Mouse (Mus musculus): ENCODE results near the gene Gm9887. TPM values are rescaled to one million over a fixed set of nuclear protein-coding genes. Genes with fewer than 3 reads are reported as not detected.
"Not testable (repeated sequence)": the region's sequence is repeated elsewhere in the genome, so short reads cannot be mapped to it uniquely, and the experiment has no call there.

The Gm9887 gene
- polyA plus RNA-seq, 1 experiment, result 6.5 TPM

GRCm38 (mm10) chr12:69389273-69389938, 17.1 kb upstream of the Gm9887 start:
- H3K79me2 ChIP-seq (ENCODE audit: control insufficient read depth, insufficient read depth), result peaks cover under 1% of the 10 kb centered on the region
- no peaks in the 10 kb centered on the region for H3K36me3 ChIP-seq (ENCODE audit: control insufficient read depth, insufficient read depth)
- TF ChIP-seq CEBPB (IDR thresholded peaks at IDR 0.05; ENCODE audit: low read depth) (no peak), CTCF (IDR thresholded peaks at IDR 0.05; ENCODE audit: control insufficient read depth, insufficient read depth, insufficient read length) (no peak), USF1 (IDR thresholded peaks at IDR 0.05; ENCODE audit: low read depth) (no peak), MYOG (IDR thresholded peaks at IDR 0.05; ENCODE audit: control insufficient read depth, extremely low read depth, insufficient read length) (no peak), FOSL1 (IDR thresholded peaks at IDR 0.05; ENCODE audit: insufficient read depth, low read length, poor library complexity, severe bottlenecking) (no peak), MYOD1 (IDR thresholded peaks at IDR 0.05; ENCODE audit: control insufficient read depth, insufficient read length, low read depth) (no peak), MAX (IDR thresholded peaks at IDR 0.05) (no peak)
- H3K4me3 ChIP-seq (ENCODE audit: insufficient read depth, poor library complexity, severe bottlenecking), result no peak overlapping the region
- H3K79me3 ChIP-seq (ENCODE audit: low read depth), result no peaks in the 10 kb centered on the region
- H3ac ChIP-seq (ENCODE audit: control insufficient read depth, insufficient read length, low read depth), result no peak overlapping the region
- no peaks in the 10 kb centered on the region for H3K27me3 ChIP-seq (ENCODE audit: control insufficient read depth, insufficient read depth, insufficient read length)

GRCm38 (mm10) chr12:69388321-69388869, 16.1 kb upstream of the Gm9887 start:
- no peaks in the 10 kb centered on the region for H3K36me3 ChIP-seq (ENCODE audit: control insufficient read depth, insufficient read depth)
- no peaks in the 10 kb centered on the region for H3K27me3 ChIP-seq (ENCODE audit: control insufficient read depth, insufficient read depth, insufficient read length)
- H3K79me2 ChIP-seq (ENCODE audit: control insufficient read depth, insufficient read depth), result peaks cover 7% of the 10 kb centered on the region
- TF ChIP-seq MYOD1 (IDR thresholded peaks at IDR 0.05; ENCODE audit: control insufficient read depth, insufficient read length, low read depth) (no peak), CEBPB (IDR thresholded peaks at IDR 0.05; ENCODE audit: low read depth) (peak; percentile 1), CTCF (IDR thresholded peaks at IDR 0.05; ENCODE audit: control insufficient read depth, insufficient read depth, insufficient read length) (peak; percentile 46), MAX (IDR thresholded peaks at IDR 0.05) (peak; percentile 18), FOSL1 (IDR thresholded peaks at IDR 0.05; ENCODE audit: insufficient read depth, low read length, poor library complexity, severe bottlenecking) (peak; percentile 53), USF1 (IDR thresholded peaks at IDR 0.05; ENCODE audit: low read depth) (peak; percentile 13), MYOG (IDR thresholded peaks at IDR 0.05; ENCODE audit: control insufficient read depth, extremely low read depth, insufficient read length) (no peak)
- peaks cover 2% of the 10 kb centered on the region for H3K79me3 ChIP-seq (ENCODE audit: low read depth)
- no peak overlapping the region for H3K4me3 ChIP-seq (ENCODE audit: insufficient read depth, poor library complexity, severe bottlenecking)
- no peak overlapping the region for H3ac ChIP-seq (ENCODE audit: control insufficient read depth, insufficient read length, low read depth)

- H3ac ChIP-seq (ENCODE audit: control insufficient read depth, insufficient read length, low read depth); H3K79me3 ChIP-seq (ENCODE audit: low read depth); H3K4me3 ChIP-seq (ENCODE audit: insufficient read depth, poor library complexity, severe bottlenecking); H3K36me3 ChIP-seq (ENCODE audit: control insufficient read depth, insufficient read depth); H3K79me2 ChIP-seq (ENCODE audit: control insufficient read depth, insufficient read depth); H3K27me3 ChIP-seq (ENCODE audit: control insufficient read depth, insufficient read depth, insufficient read length): not testable (repeated sequence)
Measured at GRCm38 (mm10) chr12:69386281-69386732, 14.0 kb upstream of the Gm9887 start.

GRCm38 (mm10) chr12:69385542-69386280, 13.5 kb upstream of the Gm9887 start:
- TF ChIP-seq MYOD1 (IDR thresholded peaks at IDR 0.05; ENCODE audit: control insufficient read depth, insufficient read length, low read depth) (no peak), MYOG (IDR thresholded peaks at IDR 0.05; ENCODE audit: control insufficient read depth, extremely low read depth, insufficient read length) (no peak), CEBPB (IDR thresholded peaks at IDR 0.05; ENCODE audit: low read depth) (no peak), CTCF (IDR thresholded peaks at IDR 0.05; ENCODE audit: control insufficient read depth, insufficient read depth, insufficient read length) (no peak), FOSL1 (IDR thresholded peaks at IDR 0.05; ENCODE audit: insufficient read depth, low read length, poor library complexity, severe bottlenecking) (no peak), USF1 (IDR thresholded peaks at IDR 0.05; ENCODE audit: low read depth) (no peak), MAX (IDR thresholded peaks at IDR 0.05) (no peak)
- no peaks in the 10 kb centered on the region for H3K27me3 ChIP-seq (ENCODE audit: control insufficient read depth, insufficient read depth, insufficient read length)
- no peak overlapping the region for H3K4me3 ChIP-seq (ENCODE audit: insufficient read depth, poor library complexity, severe bottlenecking)
- H3K79me3 ChIP-seq (ENCODE audit: low read depth), result peaks cover 2% of the 10 kb centered on the region
- no peak overlapping the region for H3ac ChIP-seq (ENCODE audit: control insufficient read depth, insufficient read length, low read depth)
- peaks cover 14% of the 10 kb centered on the region for H3K36me3 ChIP-seq (ENCODE audit: control insufficient read depth, insufficient read depth)
- H3K79me2 ChIP-seq (ENCODE audit: control insufficient read depth, insufficient read depth), result peaks cover 7% of the 10 kb centered on the region

GRCm38 (mm10) chr12:69384606-69385005, 12.3 kb upstream of the Gm9887 start:
- H3K4me3 ChIP-seq (ENCODE audit: insufficient read depth, poor library complexity, severe bottlenecking), result no peak overlapping the region
- peaks cover 6% of the 10 kb centered on the region for H3K79me3 ChIP-seq (ENCODE audit: low read depth)
- H3ac ChIP-seq (ENCODE audit: control insufficient read depth, insufficient read length, low read depth), result no peak overlapping the region
- peaks cover 16% of the 10 kb centered on the region for H3K79me2 ChIP-seq (ENCODE audit: control insufficient read depth, insufficient read depth)
- no peaks in the 10 kb centered on the region for H3K27me3 ChIP-seq (ENCODE audit: control insufficient read depth, insufficient read depth, insufficient read length)
- H3K36me3 ChIP-seq (ENCODE audit: control insufficient read depth, insufficient read depth), result peaks cover 18% of the 10 kb centered on the region
- no peak for TF ChIP-seq FOSL1 (IDR thresholded peaks at IDR 0.05; ENCODE audit: insufficient read depth, low read length, poor library complexity, severe bottlenecking)
- no peak for TF ChIP-seq CTCF (IDR thresholded peaks at IDR 0.05; ENCODE audit: control insufficient read depth, insufficient read depth, insufficient read length)
- no peak for TF ChIP-seq MAX (IDR thresholded peaks at IDR 0.05)
- no peak for TF ChIP-seq USF1 (IDR thresholded peaks at IDR 0.05; ENCODE audit: low read depth)
- no peak for TF ChIP-seq MYOG (IDR thresholded peaks at IDR 0.05; ENCODE audit: control insufficient read depth, extremely low read depth, insufficient read length)
- TF ChIP-seq MYOD1 (IDR thresholded peaks at IDR 0.05; ENCODE audit: control insufficient read depth, insufficient read length, low read depth), result no peak
- TF ChIP-seq CEBPB (IDR thresholded peaks at IDR 0.05; ENCODE audit: low read depth), result no peak
